ENCODE assay signal across 23 mouse cellular contexts in genomic region chr8:6954251-6954650, GRCm38 (mm10).
DNase-seq lines count a peak whose midpoint lies in the region; ATAC-seq and TF ChIP-seq lines count a peak whose summit lies in the region.
"Had no signal": no experiment of that assay in that cellular context is flagged by ENCODE, and none has a peak within 500 bp of the region (broad histone marks: within the 10 kb centered on the region; RNA-seq: fewer than 3 reads in every experiment).

No protein-coding gene starts in this region.

- no peaks in the 10 kb centered on the region for H3K4me1 ChIP-seq in forebrain, embryonic 14.5 days (ENCODE audit: control insufficient read depth, insufficient read depth, low read length)
- no peaks in the 10 kb centered on the region for H3K4me1 ChIP-seq in forebrain, embryonic 10.5 days
- H3K4me1 ChIP-seq in embryonic facial prominence, embryonic 14.5 days (ENCODE audit: control insufficient read depth, insufficient read depth, low read length), result no peaks in the 10 kb centered on the region
- no peaks in the 10 kb centered on the region for H3K4me1 ChIP-seq in limb, embryonic 14.5 days (ENCODE audit: control insufficient read depth, insufficient read depth, low read length)
- H3K4me1 ChIP-seq: heart, embryonic 13.5 days; hindbrain, embryonic 13.5 days; limb, embryonic 15.5 days; liver, embryonic 15.5 days; lung, embryonic 15.5 days; stomach, embryonic 15.5 days had no signal

- no peak for TF ChIP-seq POLR2A in limb, embryonic 14.5 days (IDR thresholded peaks at IDR 0.05; ENCODE audit: borderline replicate concordance, extremely low read depth, insufficient read depth, insufficient read length)

- peak; percentile 47 for DNase-seq in forebrain, embryonic 14.5 days (ENCODE audit: low spot score)
- DNase-seq in forebrain, embryonic 10.5 days (ENCODE audit: extremely low spot score, low spot score), result no peak
- peak; percentile 61 for DNase-seq in embryo, embryonic 10.5 days (ENCODE audit: low spot score)
- peak; percentile 63 for DNase-seq in embryonic facial prominence, embryonic 14.5 days (ENCODE audit: low spot score)
- DNase-seq in limb, embryonic 14.5 days (ENCODE audit: low spot score), result peak; percentile 56
- DNase-seq in Muller cell, postnatal 12 days (ENCODE audit: inconsistent ontology term), result no peak
- no peak for DNase-seq in left cerebral cortex, adult 2 months (ENCODE audit: extremely low spot score in 1 of 2, low spot score in 2 of 2)
- DNase-seq: adrenal gland, postnatal 14 days; cerebellum, adult 9-10 months; gastrocnemius, postnatal 14 days; heart, adult 18-20 months; heart, postnatal 14 days; kidney, adult 8-10 months; kidney, postnatal 10 days; lung, postnatal 36 days; right cerebral cortex, adult 18-20 months; thymus, postnatal 36 days had no signal

- intact Hi-C loops in left cerebral cortex, adult 2 months (cut with DNase I), result no loop called here

- H3K9me3 ChIP-seq in forebrain, embryonic 14.5 days (replicated peaks; ENCODE audit: control insufficient read depth, low read length), result no peaks in the 10 kb centered on the region
- no peaks in the 10 kb centered on the region for H3K9me3 ChIP-seq in forebrain, embryonic 10.5 days
- H3K9me3 ChIP-seq in embryonic facial prominence, embryonic 14.5 days (ENCODE audit: control insufficient read depth, low read length), result no peaks in the 10 kb centered on the region
- no peaks in the 10 kb centered on the region for H3K9me3 ChIP-seq in limb, embryonic 14.5 days (ENCODE audit: control insufficient read depth, low read length)
- H3K9me3 ChIP-seq: hindbrain, embryonic 13.5 days; limb, embryonic 15.5 days; liver, embryonic 15.5 days; lung, embryonic 15.5 days; stomach, embryonic 15.5 days had no signal

- H3K27ac ChIP-seq in forebrain, embryonic 14.5 days (ENCODE audit: low read depth, low read length), result no peak overlapping the region
- no peak overlapping the region for H3K27ac ChIP-seq in forebrain, embryonic 10.5 days
- no peak overlapping the region for H3K27ac ChIP-seq in embryonic facial prominence, embryonic 14.5 days (replicated peaks; ENCODE audit: low read depth, low read length)
- no peak overlapping the region for H3K27ac ChIP-seq in limb, embryonic 14.5 days (replicated peaks; ENCODE audit: low read depth, low read length)
- H3K27ac ChIP-seq in left cerebral cortex, adult 2 months, result no peak overlapping the region
- H3K27ac ChIP-seq: heart, embryonic 13.5 days; hindbrain, embryonic 13.5 days; limb, embryonic 15.5 days; liver, embryonic 15.5 days; lung, embryonic 15.5 days; stomach, embryonic 15.5 days had no signal

- ATAC-seq in forebrain, embryonic 14.5 days, result no peak
- no peak for ATAC-seq in embryonic facial prominence, embryonic 14.5 days (ENCODE audit: low read depth)
- ATAC-seq in limb, embryonic 14.5 days (ENCODE audit: low FRiP score, low read depth), result no peak

- H3K36me3 ChIP-seq in forebrain, embryonic 14.5 days (ENCODE audit: control insufficient read depth, insufficient read depth, low read length), result no peaks in the 10 kb centered on the region
- H3K36me3 ChIP-seq in forebrain, embryonic 10.5 days (replicated peaks), result no peaks in the 10 kb centered on the region
- no peaks in the 10 kb centered on the region for H3K36me3 ChIP-seq in embryonic facial prominence, embryonic 14.5 days (ENCODE audit: control insufficient read depth, insufficient read depth, low read length)
- H3K36me3 ChIP-seq in limb, embryonic 14.5 days (ENCODE audit: control insufficient read depth, insufficient read depth, low read length), result no peaks in the 10 kb centered on the region
- H3K36me3 ChIP-seq: heart, embryonic 13.5 days; hindbrain, embryonic 13.5 days; limb, embryonic 15.5 days; liver, embryonic 15.5 days; lung, embryonic 15.5 days; stomach, embryonic 15.5 days had no signal

- no peak for TF ChIP-seq CTCF in left cerebral cortex, adult 2 months (IDR thresholded peaks at IDR 0.05)

- H3K4me3 ChIP-seq in forebrain, embryonic 14.5 days (ENCODE audit: low read depth, low read length), result no peak overlapping the region
- H3K4me3 ChIP-seq in forebrain, embryonic 10.5 days, result no peak overlapping the region
- H3K4me3 ChIP-seq in embryonic facial prominence, embryonic 14.5 days (ENCODE audit: low read depth, low read length), result no peak overlapping the region
- H3K4me3 ChIP-seq in limb, embryonic 14.5 days (replicated peaks; ENCODE audit: low read length), result no peak overlapping the region
- H3K4me3 ChIP-seq in left cerebral cortex, adult 2 months, result no peak overlapping the region
- H3K4me3 ChIP-seq: heart, embryonic 13.5 days; hindbrain, embryonic 13.5 days; limb, embryonic 15.5 days; liver, embryonic 15.5 days; lung, embryonic 15.5 days; stomach, embryonic 15.5 days had no signal

- no peaks in the 10 kb centered on the region for H3K27me3 ChIP-seq in forebrain, embryonic 14.5 days (replicated peaks; ENCODE audit: control insufficient read depth, insufficient read depth, low read length)
- no peaks in the 10 kb centered on the region for H3K27me3 ChIP-seq in forebrain, embryonic 10.5 days (ENCODE audit: poor library complexity, severe bottlenecking)
- H3K27me3 ChIP-seq in embryonic facial prominence, embryonic 14.5 days (replicated peaks; ENCODE audit: control insufficient read depth, insufficient read depth, low read length), result no peaks in the 10 kb centered on the region
- no peaks in the 10 kb centered on the region for H3K27me3 ChIP-seq in limb, embryonic 14.5 days (ENCODE audit: control insufficient read depth, insufficient read depth, low read length)
- H3K27me3 ChIP-seq: heart, embryonic 13.5 days; hindbrain, embryonic 13.5 days; limb, embryonic 15.5 days; liver, embryonic 15.5 days; lung, embryonic 15.5 days; stomach, embryonic 15.5 days had no signal

- H3K4me2 ChIP-seq in forebrain, embryonic 14.5 days (ENCODE audit: low read length), result no peak overlapping the region
- peak overlapping the region; percentile 24; the same call in 1 of the 2 replicates for H3K4me2 ChIP-seq in embryonic facial prominence, embryonic 14.5 days (ENCODE audit: low read depth, low read length)
- H3K4me2 ChIP-seq in limb, embryonic 14.5 days (replicated peaks; ENCODE audit: low read depth, low read length, severe bottlenecking), result no peak overlapping the region
- H3K4me2 ChIP-seq: heart, embryonic 13.5 days; hindbrain, embryonic 13.5 days; limb, embryonic 15.5 days; liver, embryonic 15.5 days; lung, embryonic 15.5 days; stomach, embryonic 15.5 days had no signal

- no peak overlapping the region for H3K9ac ChIP-seq in forebrain, embryonic 14.5 days (ENCODE audit: low read length)
- H3K9ac ChIP-seq in embryonic facial prominence, embryonic 14.5 days (ENCODE audit: low read depth, low read length), result no peak overlapping the region
- H3K9ac ChIP-seq in limb, embryonic 14.5 days (ENCODE audit: low read depth, low read length, severe bottlenecking), result no peak overlapping the region
- H3K9ac ChIP-seq: heart, embryonic 13.5 days; hindbrain, embryonic 13.5 days; limb, embryonic 15.5 days; liver, embryonic 15.5 days; lung, embryonic 15.5 days; stomach, embryonic 15.5 days had no signal

- 71% methylated on average over 7 of the region's 7 CpGs for WGBS in forebrain, embryonic 14.5 days
- 58% methylated on average over 7 of the region's 7 CpGs for WGBS in forebrain, embryonic 10.5 days
- 33% methylated on average over 7 of the region's 7 CpGs for WGBS in embryonic facial prominence, embryonic 14.5 days
- 21% methylated on average over 7 of the region's 7 CpGs for WGBS in limb, embryonic 14.5 days

Comparison
In these comparisons a context has a peak if more than half of its experiments do, and no peak if none do; other contexts are left out.
1. DNase-seq: peak in forebrain, embryonic 14.5 days (single experiment), embryo, embryonic 10.5 days (single experiment), embryonic facial prominence, embryonic 14.5 days (single experiment) and limb, embryonic 14.5 days (single experiment); none in forebrain, embryonic 10.5 days (single experiment), Muller cell, postnatal 12 days (single experiment) and left cerebral cortex, adult 2 months (0 of 2).